Mouse (Mus musculus) c-Kit-negative CD71-positive TER-119-positive erythroid progenitor cells, embryonic 14.5 days (primary cell): ENCODE data around the gene Zc3h6.

ENCODE experiments used
- DNase-seq: peaks from one replicate; pipeline ENCODE4 v3.0.0-alpha.2; 2013; ENCODE audit warnings: low read depth, low spot score

The Zc3h6 gene

GRCm38 (mm10) chr2:129035381-129035780 is 68.2 kb downstream of the Zc3h6 start:
- no peak for DNase-seq

- no peak for DNase-seq
These were observed 71.3 kb downstream of the Zc3h6 start for GRCm38 (mm10) chr2:129038426-129038936.

- no peak for DNase-seq
These were observed 71.9 kb downstream of the Zc3h6 start for GRCm38 (mm10) chr2:129038937-129039631.

GRCm38 (mm10) chr2:129040567-129040966 is 73.4 kb downstream of the Zc3h6 start:
- DNase-seq: no peak

GRCm38 (mm10) chr2:129046172-129046845 is 79.1 kb downstream of the Zc3h6 start:
- DNase-seq: no peak

GRCm38 (mm10) chr2:129046846-129047196 is 79.6 kb downstream of the Zc3h6 start:
- no peak for DNase-seq

DNA sequence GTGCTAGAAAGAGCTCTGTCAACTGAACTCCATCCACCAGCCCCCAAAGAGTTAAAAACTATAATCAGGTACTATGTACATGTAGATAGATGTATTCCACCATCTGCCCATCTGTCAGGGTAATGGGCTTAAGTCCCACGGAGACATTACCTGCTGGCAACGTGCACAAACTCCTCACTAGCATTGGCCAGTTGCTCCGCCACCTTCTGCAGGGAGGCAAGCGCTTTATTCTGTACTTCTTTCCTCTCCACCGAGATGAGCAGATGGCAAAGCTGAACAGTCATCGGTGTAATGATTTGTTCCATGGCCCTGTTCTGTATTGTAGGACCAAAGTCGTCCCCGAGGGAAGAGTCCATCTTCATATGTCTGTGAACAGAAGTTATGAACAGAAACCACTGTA is 80.6 kb downstream of the Zc3h6 start, which contains the start of gene Vinac1:
Vinac1 (minus strand) TSS at position 362 of the 400 bp plus-strand sequence.
- no peak for DNase-seq

GRCm38 (mm10) chr2:129052451-129052983 is 85.3 kb downstream of the Zc3h6 start:
- DNase-seq: no peak

DNA sequence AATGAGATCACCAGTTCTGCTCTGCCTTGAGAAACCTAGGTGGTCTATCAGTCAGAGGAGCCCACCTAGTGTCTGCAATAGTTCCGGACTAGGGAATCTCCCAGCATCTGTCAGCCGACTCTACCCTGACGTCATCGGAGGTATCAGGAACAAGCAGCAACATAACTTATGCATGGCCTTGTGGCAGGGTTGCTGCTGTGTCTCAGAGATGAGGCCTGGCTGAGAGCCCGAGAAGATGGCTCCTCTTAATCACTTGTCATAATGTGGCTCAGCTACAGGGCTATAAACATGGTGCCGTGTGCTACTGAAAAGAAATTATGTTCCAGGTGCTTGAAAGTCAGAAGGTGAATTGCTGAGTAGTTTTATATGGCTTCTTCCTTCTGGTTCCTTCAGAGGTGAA is 88.5 kb downstream of the Zc3h6 start:
- DNase-seq: no peak

GRCm38 (mm10) chr2:129056597-129056996 is 89.4 kb downstream of the Zc3h6 start:
- DNase-seq: no peak

GRCm38 (mm10) chr2:129057256-129057655 is 90.1 kb downstream of the Zc3h6 start:
- DNase-seq: no peak

- no peak for DNase-seq
These were observed 90.7 kb downstream of the Zc3h6 start for GRCm38 (mm10) chr2:129057920-129058361.

- DNase-seq: no peak
These were observed 94.4 kb downstream of the Zc3h6 start for GRCm38 (mm10) chr2:129061456-129062059.

- peak; percentile 52 for DNase-seq
These were observed 98.5 kb downstream of the Zc3h6 start, which contains the start of gene Ttl for GRCm38 (mm10) chr2:129065437-129066282. Ttl (plus strand) TSS chr2:129065942.

DNA sequence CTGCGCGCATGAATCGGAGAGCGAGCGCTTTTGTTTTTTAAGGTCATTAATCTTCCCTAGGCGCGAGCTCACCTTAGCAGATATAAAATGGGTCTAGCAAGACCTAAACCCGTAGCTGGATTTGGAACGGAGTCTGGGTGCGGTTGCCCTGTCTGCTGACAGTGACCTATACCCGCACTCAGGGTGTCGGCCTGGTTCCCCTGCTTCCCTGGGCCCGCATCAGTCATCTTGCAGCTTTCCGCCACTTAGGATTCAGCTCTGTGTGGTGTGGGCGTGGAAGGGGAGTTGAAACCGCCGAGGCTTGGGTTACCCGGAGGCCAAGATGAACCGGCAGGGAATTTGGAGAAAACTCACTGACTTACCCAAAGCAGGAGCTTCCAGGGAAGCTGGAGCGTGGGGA is 99.1 kb downstream of the Zc3h6 start:
- no peak for DNase-seq
